Mouse (Mus musculus) urinary bladder, postnatal 14 days (tissue): ENCODE results near the gene Olfr1317.

ENCODE experiments used
- DNase-seq: peaks from one replicate; pipeline ENCODE4 v3.0.0; 2021; ENCODE audit warnings: low spot score

Olfr1317 gene

GRCm38 (mm10) chr2:112140029-112140428, at the start of gene Olfr1317:
Gene Olfr1317 (plus strand): TSS chr2:112140329.
- DNase-seq = no peak

GRCm38 (mm10) chr2:112096681-112097080, 43.4 kb upstream of the Olfr1317 start, which contains the start of gene Olfr1314:
Gene Olfr1314 (minus strand): TSS chr2:112096781.
- no peak for DNase-seq

- DNase-seq = no peak
Observed at GRCm38 (mm10) chr2:112115340-112115739, 24.8 kb upstream of the Olfr1317 start, which contains the start of gene Olfr1315-ps1. Gene Olfr1315-ps1 (minus strand): TSS chr2:112115440.

- no peak for DNase-seq
Observed at GRCm38 (mm10) chr2:112134877-112135276, 5.3 kb upstream of the Olfr1317 start, which contains the start of gene Olfr1316. Gene Olfr1316 (minus strand): TSS chr2:112134977.

- DNase-seq = no peak
Observed at GRCm38 (mm10) chr2:112153898-112154297, 13.8 kb downstream of the Olfr1317 start, which contains the start of gene Olfr1318. Gene Olfr1318 (plus strand): TSS chr2:112154198.
